Mouse (Mus musculus) MEL (cell line): ENCODE results near the gene E130309D02Rik.

Experiments used
- GABPA ChIP-seq: IDR thresholded peaks from 2 replicates; pipeline ENCODE4 v1.6.1; 2012; ENCODE audit warnings: low read depth, mild to moderate bottlenecking, inconsistent platforms, low read length, improper control_type of control experiment, moderate library complexity
- NRF1 ChIP-seq: IDR thresholded peaks from 2 replicates; pipeline ENCODE4 v1.6.1; 2014; ENCODE audit warnings: low read depth, mild to moderate bottlenecking, inconsistent platforms, low read length, improper control_type of control experiment, moderate library complexity; ENCODE audit not compliant: poor library complexity, insufficient read depth, severe bottlenecking
- ZC3H11A ChIP-seq: IDR thresholded peaks from 2 replicates; pipeline ENCODE4 v1.6.1; 2012; ENCODE audit warnings: low read depth, mild to moderate bottlenecking, inconsistent platforms, low read length, improper control_type of control experiment

GRCm38 (mm10) chr5:143333872-143334271 is 18.7 kb upstream of the E130309D02Rik start:
- TF ChIP-seq NRF1 (no peak), ZC3H11A (peak; percentile 39; the same call in 1 of the 2 replicates), GABPA (no peak)
